Mouse (Mus musculus): ENCODE results near the gene Tle3.

- no peak for TF ChIP-seq CTCF (conservative IDR thresholded peaks at IDR 0.05; ENCODE audit: low read length)
- no peak for TF ChIP-seq NANOG (IDR thresholded peaks at IDR 0.05; ENCODE audit: borderline replicate concordance, low read length)
Measured at GRCm38 (mm10) chr9:61375002-61375401, 2.8 kb downstream of the Tle3 start.
